Mouse (Mus musculus) c-Kit-positive CD71-positive TER-119-negative erythroid progenitor cells, embryonic 14.5 days (primary cell): ENCODE results near the gene Rilp.

Source experiments
- DNase-seq: peaks from one replicate; pipeline ENCODE4 v3.0.0-alpha.2; 2013; ENCODE audit warnings: low read depth

The Rilp gene

GRCm38 (mm10) chr11:75494296-75495049 lies 15.4 kb upstream of the Rilp start:
- DNase-seq, result no peak

GRCm38 (mm10) chr11:75498126-75498525 lies 11.8 kb upstream of the Rilp start:
- no peak for DNase-seq

- DNase-seq, result no peak
These were observed 1.7 kb upstream of the Rilp start for GRCm38 (mm10) chr11:75508162-75508561.

- no peak for DNase-seq
These were observed 990 bp upstream of the Rilp start for GRCm38 (mm10) chr11:75508904-75509303.

- peak; percentile 83 for DNase-seq
These were observed 716 bp downstream of the Rilp start for GRCm38 (mm10) chr11:75510627-75510993.

GRCm38 (mm10) chr11:75511213-75511612 lies 1.3 kb downstream of the Rilp start:
- no peak for DNase-seq

GRCm38 (mm10) chr11:75512301-75513018 lies 2.6 kb downstream of the Rilp start:
- no peak for DNase-seq

GRCm38 (mm10) chr11:75513336-75513735 lies 3.4 kb downstream of the Rilp start, which contains the start of gene Scarf1:
Gene Scarf1 (plus strand): TSS chr11:75513540.
- DNase-seq, result no peak

- no peak for DNase-seq
These were observed 5.3 kb downstream of the Rilp start for GRCm38 (mm10) chr11:75515186-75515585.

- no peak for DNase-seq
These were observed 10.1 kb downstream of the Rilp start for GRCm38 (mm10) chr11:75519834-75520633.

- no peak for DNase-seq
These were observed 11.7 kb downstream of the Rilp start for GRCm38 (mm10) chr11:75521609-75522008.

- DNase-seq, result no peak
These were observed 12.9 kb downstream of the Rilp start for GRCm38 (mm10) chr11:75522793-75523192.

GRCm38 (mm10) chr11:75525531-75526125 lies 15.7 kb downstream of the Rilp start:
- no peak for DNase-seq

- DNase-seq, result no peak
These were observed 17.0 kb downstream of the Rilp start for GRCm38 (mm10) chr11:75526943-75527342.

GRCm38 (mm10) chr11:75529771-75530170 lies 19.9 kb downstream of the Rilp start:
- DNase-seq, result no peak

- DNase-seq, result peak; percentile 86
These were observed 20.4 kb downstream of the Rilp start for GRCm38 (mm10) chr11:75530325-75530724.

- DNase-seq, result no peak
These were observed 21.0 kb downstream of the Rilp start for GRCm38 (mm10) chr11:75530845-75531373.

- peak; percentile 93 for DNase-seq
These were observed 21.8 kb downstream of the Rilp start, which contains the start of gene Slc43a2 for GRCm38 (mm10) chr11:75531469-75532242. Gene Slc43a2 (plus strand): TSS chr11:75531694.

- DNase-seq, result no peak
These were observed 22.7 kb downstream of the Rilp start for GRCm38 (mm10) chr11:75532340-75533277.
